ENCODE assay signal across 9 mouse cellular contexts in genomic region chr4:105316478-105317206, GRCm38 (mm10).
DNase-seq lines count a peak whose midpoint lies in the region; ATAC-seq lines count a peak whose summit lies in the region.
"Had no signal": no experiment of that assay in that cellular context is flagged by ENCODE, and none has a peak within 500 bp of the region (broad histone marks: within the 10 kb centered on the region; RNA-seq: fewer than 3 reads in every experiment).

No protein-coding gene starts in this region.

- 79% methylated on average over 12 of the region's 12 CpGs for WGBS in midbrain, embryonic 11.5 days
- 82% methylated on average over 12 of the region's 12 CpGs for WGBS in midbrain, embryonic 13.5 days

- ATAC-seq in midbrain, embryonic 11.5 days (ENCODE audit: low FRiP score), result no peak
- ATAC-seq in midbrain, embryonic 13.5 days, result no peak

- H3K27me3 ChIP-seq in midbrain, embryonic 11.5 days (ENCODE audit: control insufficient read depth, insufficient read depth, low read length), result no peaks in the 10 kb centered on the region
- no peaks in the 10 kb centered on the region for H3K27me3 ChIP-seq in midbrain, embryonic 13.5 days
- H3K27me3 ChIP-seq: neural tube, embryonic 13.5 days had no signal

- H3K27ac ChIP-seq in midbrain, embryonic 11.5 days (ENCODE audit: low read depth, low read length), result no peak overlapping the region
- no peak overlapping the region for H3K27ac ChIP-seq in midbrain, embryonic 13.5 days
- H3K27ac ChIP-seq: neural tube, embryonic 13.5 days had no signal

- no peaks in the 10 kb centered on the region for H3K4me1 ChIP-seq in midbrain, embryonic 11.5 days (ENCODE audit: control insufficient read depth, insufficient read depth, low read length)
- no peaks in the 10 kb centered on the region; the same call in 1 of the 2 replicates for H3K4me1 ChIP-seq in midbrain, embryonic 13.5 days (replicated peaks)

- peak; percentile 6 for DNase-seq in layer of hippocampus, adult 9-11 months
- DNase-seq in layer of hippocampus, postnatal 10 days (ENCODE audit: low spot score in 2 of 2), result no peak
- DNase-seq in adrenal gland, adult 8-10 months, result peak; percentile 29
- DNase-seq in kidney, postnatal 25 days, result peak; percentile 62 to 73
- peak; percentile 46 for DNase-seq in spleen, adult 12 weeks (ENCODE audit: low spot score)
- no peak for DNase-seq in embryo, embryonic 10.5 days (ENCODE audit: low spot score)
- no peak for DNase-seq in midbrain, embryonic 11.5 days (ENCODE audit: low spot score, missing footprints)

- H3K4me3 ChIP-seq in midbrain, embryonic 11.5 days (ENCODE audit: low read depth, low read length), result no peak overlapping the region
- H3K4me3 ChIP-seq in midbrain, embryonic 13.5 days (replicated peaks), result no peak overlapping the region
- H3K4me3 ChIP-seq: neural tube, embryonic 13.5 days had no signal

- H3K4me2 ChIP-seq in midbrain, embryonic 11.5 days, result no peak overlapping the region
- H3K4me2 ChIP-seq in midbrain, embryonic 13.5 days (replicated peaks), result no peak overlapping the region
- H3K4me2 ChIP-seq: neural tube, embryonic 13.5 days had no signal

- H3K9me3 ChIP-seq in midbrain, embryonic 11.5 days (ENCODE audit: control insufficient read depth, low read length), result no peaks in the 10 kb centered on the region
- H3K9me3 ChIP-seq in midbrain, embryonic 13.5 days, result no peaks in the 10 kb centered on the region
- H3K9me3 ChIP-seq: neural tube, embryonic 13.5 days had no signal

- H3K9ac ChIP-seq in midbrain, embryonic 11.5 days (ENCODE audit: low read length), result no peak overlapping the region
- H3K9ac ChIP-seq in midbrain, embryonic 13.5 days (replicated peaks), result no peak overlapping the region
- H3K9ac ChIP-seq: neural tube, embryonic 13.5 days had no signal

- no peaks in the 10 kb centered on the region for H3K36me3 ChIP-seq in midbrain, embryonic 11.5 days (ENCODE audit: control insufficient read depth, insufficient read depth, low read length)
- H3K36me3 ChIP-seq in midbrain, embryonic 13.5 days, result no peaks in the 10 kb centered on the region
- H3K36me3 ChIP-seq: neural tube, embryonic 13.5 days had no signal

Comparison
In these comparisons a context has a peak if more than half of its experiments do, and no peak if none do; other contexts are left out.
1. DNase-seq: peak in layer of hippocampus, adult 9-11 months (single experiment), adrenal gland, adult 8-10 months (single experiment), kidney, postnatal 25 days (2 of 2) and spleen, adult 12 weeks (single experiment); none in layer of hippocampus, postnatal 10 days (0 of 2), embryo, embryonic 10.5 days (single experiment) and midbrain, embryonic 11.5 days (single experiment).